Mouse (Mus musculus) embryonic facial prominence, embryonic 14.5 days (tissue): ENCODE measurements around the gene Rrp1b. TPM values are rescaled to one million over a fixed set of nuclear protein-coding genes. Genes with fewer than 3 reads are reported as not detected.
A peak's percentile ranks its signal among the peaks of the same experiment; 100 is the strongest.

Source experiments
- ATAC-seq: fragments of 200-750 bp; cut with Nextera tagmentation; 2 replicates; pipeline ENCODE4 v1.8.0; 2017; ENCODE audit warnings: low read depth, moderate number of reproducible peaks, moderate TSS enrichment
- DNase-seq: peaks from one replicate; pipeline ENCODE4 v3.0.0-alpha.2; 2015; ENCODE audit warnings: low spot score
- H3K27ac ChIP-seq: fragments of 300-500 bp; sonication (generic); replicated peaks from 2 replicates; pipeline ENCODE4 v1.5.1; 2014; ENCODE audit warnings: low read depth, mild to moderate bottlenecking, low read length, moderate library complexity
- H3K27me3 ChIP-seq: fragments of 300-500 bp; sonication (generic); replicated peaks from 2 replicates; pipeline ENCODE4 v1.6.1; 2014; ENCODE audit warnings: low read length; ENCODE audit not compliant: control insufficient read depth, insufficient read depth
- H3K36me3 ChIP-seq: fragments of 300-500 bp; sonication (generic); 2 replicates; pipeline ENCODE4 v1.6.1; 2014; ENCODE audit warnings: low read length, mixed read lengths; ENCODE audit not compliant: control insufficient read depth, insufficient read depth
- H3K4me1 ChIP-seq: fragments of 300-500 bp; sonication (generic); 2 replicates; pipeline ENCODE4 v1.6.1; 2014; ENCODE audit warnings: antibody characterized with exemption, low read length; ENCODE audit not compliant: control insufficient read depth, insufficient read depth
- H3K4me2 ChIP-seq: fragments of 300-500 bp; sonication (generic); 2 replicates; pipeline ENCODE4 v1.6.1; 2014; ENCODE audit warnings: low read depth, mild to moderate bottlenecking, low read length, moderate library complexity, mixed read lengths
- H3K4me3 ChIP-seq: fragments of 300-500 bp; sonication (generic); 2 replicates; pipeline ENCODE4 v1.5.1; 2014; ENCODE audit warnings: low read depth, mild to moderate bottlenecking, low read length
- H3K9ac ChIP-seq: fragments of 300-500 bp; sonication (generic); 2 replicates; pipeline ENCODE4 v1.6.1; 2014; ENCODE audit warnings: low read depth, mild to moderate bottlenecking, low read length, moderate library complexity, mixed read lengths
- H3K9me3 ChIP-seq: fragments of 300-500 bp; sonication (generic); 2 replicates; pipeline ENCODE4 v1.6.1; 2016; ENCODE audit warnings: low read length; ENCODE audit not compliant: control insufficient read depth
- WGBS: fragments of 180-500 bp; shearing (Covaris S2); extraction: QIAGEN DNeasy Blood & Tissue Kit; methylation state at CpG from one replicate; pipeline ENCODE4 v1.1.7; 2014; 5-methylcytosine and 5-hydroxymethylcytosine counted together
- polyA plus RNA-seq: library from polyadenylated mRNA; unstranded; fragments of >200 nt; fragmentation: Nextera tagmentation; extraction: Ambion mirVana; gene quantifications from 2 replicates; pipeline ENCODE4 v1.2.1, GENCODE M21; 2014

The Rrp1b gene
- polyA plus RNA-seq, 1 experiment from 2014 or later: 41.9 TPM

DNA sequence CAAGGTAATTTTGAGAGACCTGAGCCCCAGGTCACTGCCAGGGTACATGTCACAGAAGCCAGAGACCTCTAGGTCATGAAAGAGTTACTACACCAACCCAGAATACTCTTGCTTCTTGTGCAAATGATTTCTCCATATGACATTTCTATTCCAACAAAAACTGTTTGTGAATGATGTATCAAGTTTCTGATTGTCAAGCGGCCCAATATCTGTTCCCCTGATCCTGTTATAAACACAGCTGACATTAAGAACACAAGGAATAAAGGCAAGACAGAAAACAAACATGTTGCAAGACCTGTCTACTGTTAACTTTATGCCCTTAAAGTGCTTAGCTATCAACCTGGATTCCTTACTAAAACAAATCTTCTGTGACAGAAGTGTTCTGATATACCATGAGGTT is 37.5 kb upstream of the Rrp1b start:
- H3K9me3 ChIP-seq: 0 out of 2 replicates have a peak, but pooled peaks cover 6% of the 10 kb centered on the region
- no peak overlapping the region for H3K27ac ChIP-seq
- no peaks in the 10 kb centered on the region for H3K4me1 ChIP-seq
- no peak for ATAC-seq
- H3K27me3 ChIP-seq: no peaks in the 10 kb centered on the region
- no peak overlapping the region for H3K4me2 ChIP-seq
- H3K4me3 ChIP-seq: no peak overlapping the region
- no peak for DNase-seq
- H3K36me3 ChIP-seq: no peaks in the 10 kb centered on the region
- H3K9ac ChIP-seq: no peak overlapping the region
- WGBS: 48% methylated on average over 1 of the region's 1 CpGs

DNA sequence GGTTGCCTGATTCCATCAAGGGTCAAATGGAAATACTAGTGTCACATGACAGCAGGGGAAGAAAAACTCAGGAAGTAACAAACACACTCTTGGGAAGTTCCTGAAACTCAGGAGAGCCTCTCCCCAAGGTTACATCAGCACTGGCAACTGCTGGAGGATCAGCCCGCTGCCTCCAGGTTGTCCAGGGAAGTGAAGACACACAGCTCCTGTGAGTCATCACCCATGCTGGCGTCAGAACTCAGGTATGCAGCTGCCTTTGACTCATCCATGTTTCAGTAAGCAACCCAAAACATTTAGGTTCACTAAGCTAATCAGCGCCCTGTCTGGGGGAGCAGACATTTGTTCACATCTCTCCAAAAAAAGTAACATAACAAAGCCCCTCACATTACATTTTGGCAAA is 32.6 kb upstream of the Rrp1b start:
- Histone ChIP-seq H3K9me3 (no peaks in the 10 kb centered on the region), H3K27ac (no peak overlapping the region), H3K9ac (no peak overlapping the region), H3K4me1 (no peaks in the 10 kb centered on the region), H3K4me3 (no peak overlapping the region), H3K36me3 (no peaks in the 10 kb centered on the region), H3K27me3 (no peaks in the 10 kb centered on the region), H3K4me2 (no peak overlapping the region)
- no peak for ATAC-seq
- DNase-seq: no peak
- 87% methylated on average over 3 of the region's 3 CpGs for WGBS

DNA sequence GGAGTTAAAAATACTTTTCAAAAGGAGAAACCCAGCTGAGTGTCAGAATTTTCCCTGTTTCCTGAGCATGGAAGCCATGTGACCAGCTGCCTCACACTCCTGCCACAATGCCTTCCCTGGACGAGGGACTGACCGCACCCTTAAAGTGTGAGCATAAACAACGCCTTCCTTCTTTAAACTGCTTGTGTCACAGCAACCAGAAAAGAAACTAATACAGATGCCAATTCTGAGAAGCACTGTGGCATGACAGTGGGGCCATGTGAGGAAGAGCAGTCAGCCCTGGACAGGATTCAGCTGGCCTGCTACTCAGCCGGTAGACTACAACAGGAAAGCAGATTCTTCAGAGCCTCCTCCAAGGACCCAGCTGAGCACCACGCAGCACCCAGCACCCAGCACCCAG is 29.1 kb upstream of the Rrp1b start:
- Histone ChIP-seq H3K9me3 (no peaks in the 10 kb centered on the region), H3K27me3 (no peaks in the 10 kb centered on the region), H3K27ac (no peak overlapping the region), H3K4me1 (no peaks in the 10 kb centered on the region), H3K36me3 (no peaks in the 10 kb centered on the region), H3K9ac (no peak overlapping the region), H3K4me2 (no peak overlapping the region), H3K4me3 (no peak overlapping the region)
- no peak for DNase-seq
- WGBS: 74% methylated on average over 5 of the region's 5 CpGs
- ATAC-seq: no peak

DNA sequence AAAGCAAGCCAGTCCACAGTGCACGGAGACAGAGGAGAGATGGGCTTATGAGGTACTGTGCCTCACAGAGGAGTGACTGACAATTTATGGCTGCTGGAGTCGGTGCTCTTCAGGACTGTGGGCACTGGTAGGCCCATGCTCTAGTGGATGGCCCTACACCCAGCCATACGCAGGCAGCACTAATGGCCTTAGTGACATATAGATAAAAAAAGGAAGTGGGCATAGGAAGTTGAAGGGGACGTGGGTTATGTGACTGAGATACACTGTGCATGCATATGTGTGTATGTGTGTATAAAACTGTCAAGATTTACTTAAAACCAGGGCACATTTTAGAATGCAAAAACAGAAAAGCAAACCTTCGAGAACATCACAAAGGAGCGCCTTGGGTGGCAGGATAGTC is 24.2 kb upstream of the Rrp1b start:
- Histone ChIP-seq H3K9me3 (no peaks in the 10 kb centered on the region), H3K4me1 (0 out of 2 replicates have a peak, but pooled peaks cover 3% of the 10 kb centered on the region), H3K36me3 (no peaks in the 10 kb centered on the region), H3K9ac (no peak overlapping the region), H3K4me2 (no peak overlapping the region), H3K27ac (no peak overlapping the region), H3K27me3 (no peaks in the 10 kb centered on the region), H3K4me3 (no peak overlapping the region)
- DNase-seq: no peak
- ATAC-seq: no peak
- WGBS: 81% methylated on average over 6 of the region's 6 CpGs

DNA sequence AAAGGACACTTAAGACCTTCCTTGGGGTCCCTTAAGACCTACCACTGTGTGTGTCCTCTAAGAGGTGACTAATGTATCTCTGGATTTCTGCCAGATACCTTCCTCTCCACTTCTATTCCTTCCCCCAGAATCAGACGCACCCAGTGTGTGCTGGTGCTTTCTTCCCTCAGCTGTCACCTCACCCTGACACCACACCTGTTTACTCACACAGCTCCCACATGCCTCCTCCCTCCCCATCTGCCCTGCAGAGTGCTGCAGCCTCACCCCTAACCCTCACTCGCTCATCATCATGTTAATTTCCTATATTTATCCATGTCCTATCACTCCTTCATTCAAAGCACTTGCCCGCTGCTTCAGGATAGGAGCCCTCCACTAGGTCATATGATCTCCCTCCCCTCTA is 23.6 kb upstream of the Rrp1b start:
- Histone ChIP-seq H3K36me3 (no peaks in the 10 kb centered on the region), H3K9ac (no peak overlapping the region), H3K4me1 (0 out of 2 replicates have a peak, but pooled peaks cover 3% of the 10 kb centered on the region), H3K9me3 (no peaks in the 10 kb centered on the region), H3K27ac (no peak overlapping the region), H3K27me3 (no peaks in the 10 kb centered on the region), H3K4me2 (no peak overlapping the region), H3K4me3 (no peak overlapping the region)
- DNase-seq (peak; percentile 29), ATAC-seq (no peak)
- WGBS: 43% methylated on average over 3 of the region's 3 CpGs

DNA sequence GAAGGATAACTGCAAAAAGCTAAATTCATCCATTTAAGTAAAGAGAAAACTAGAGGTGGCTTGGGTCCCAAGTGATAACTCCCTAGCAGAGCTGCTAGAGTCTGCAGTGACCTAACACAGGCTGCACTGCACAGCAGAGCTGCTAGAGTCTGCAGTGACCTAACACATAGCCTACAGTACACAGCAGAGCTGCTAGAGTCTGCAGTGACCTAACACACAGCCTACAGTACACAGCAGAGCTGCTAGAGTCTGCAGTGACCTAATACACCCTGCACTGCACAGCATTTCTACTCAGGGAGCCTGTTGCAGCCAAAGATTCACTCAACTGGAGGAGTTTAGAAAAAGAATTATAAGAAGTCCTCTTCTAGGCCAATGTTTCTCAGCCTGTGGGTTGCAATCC is 22.2 kb upstream of the Rrp1b start:
- Histone ChIP-seq H3K4me3 (no peak overlapping the region), H3K4me2 (no peak overlapping the region), H3K27me3 (no peaks in the 10 kb centered on the region), H3K9ac (no peak overlapping the region), H3K4me1 (0 out of 2 replicates have a peak, but pooled peaks cover 3% of the 10 kb centered on the region), H3K9me3 (no peaks in the 10 kb centered on the region), H3K36me3 (no peaks in the 10 kb centered on the region), H3K27ac (no peak overlapping the region)
- ATAC-seq (no peak), DNase-seq (no peak)

DNA sequence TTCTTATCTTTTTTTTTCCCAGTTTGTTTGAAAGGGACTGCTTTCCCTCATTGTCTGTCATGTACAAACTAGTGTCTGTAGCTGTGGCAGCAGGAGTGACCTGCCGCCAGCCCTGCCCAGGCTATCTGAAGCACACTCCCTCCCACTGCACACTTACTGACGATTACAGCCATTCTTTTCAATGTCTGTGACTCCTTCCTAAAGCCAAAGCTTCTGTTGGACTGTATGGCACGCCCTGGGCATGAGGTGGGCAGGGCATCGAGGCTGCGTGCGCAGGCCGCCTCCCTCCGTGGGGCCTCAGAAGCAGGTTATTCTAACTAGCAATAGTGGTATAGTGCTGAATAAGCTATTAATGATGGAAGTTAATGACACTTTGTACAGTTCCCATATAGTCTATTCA is 19.4 kb upstream of the Rrp1b start:
- H3K4me1 ChIP-seq: 0 out of 2 replicates have a peak, but pooled peaks cover 3% of the 10 kb centered on the region
- no peak overlapping the region for H3K4me2 ChIP-seq
- no peak for ATAC-seq
- H3K4me3 ChIP-seq: no peak overlapping the region
- no peaks in the 10 kb centered on the region for H3K36me3 ChIP-seq
- WGBS: 93% methylated on average over 8 of the region's 8 CpGs
- H3K9me3 ChIP-seq: no peaks in the 10 kb centered on the region
- H3K27ac ChIP-seq: no peak overlapping the region
- no peak overlapping the region for H3K9ac ChIP-seq
- no peak for DNase-seq
- no peaks in the 10 kb centered on the region for H3K27me3 ChIP-seq

DNA sequence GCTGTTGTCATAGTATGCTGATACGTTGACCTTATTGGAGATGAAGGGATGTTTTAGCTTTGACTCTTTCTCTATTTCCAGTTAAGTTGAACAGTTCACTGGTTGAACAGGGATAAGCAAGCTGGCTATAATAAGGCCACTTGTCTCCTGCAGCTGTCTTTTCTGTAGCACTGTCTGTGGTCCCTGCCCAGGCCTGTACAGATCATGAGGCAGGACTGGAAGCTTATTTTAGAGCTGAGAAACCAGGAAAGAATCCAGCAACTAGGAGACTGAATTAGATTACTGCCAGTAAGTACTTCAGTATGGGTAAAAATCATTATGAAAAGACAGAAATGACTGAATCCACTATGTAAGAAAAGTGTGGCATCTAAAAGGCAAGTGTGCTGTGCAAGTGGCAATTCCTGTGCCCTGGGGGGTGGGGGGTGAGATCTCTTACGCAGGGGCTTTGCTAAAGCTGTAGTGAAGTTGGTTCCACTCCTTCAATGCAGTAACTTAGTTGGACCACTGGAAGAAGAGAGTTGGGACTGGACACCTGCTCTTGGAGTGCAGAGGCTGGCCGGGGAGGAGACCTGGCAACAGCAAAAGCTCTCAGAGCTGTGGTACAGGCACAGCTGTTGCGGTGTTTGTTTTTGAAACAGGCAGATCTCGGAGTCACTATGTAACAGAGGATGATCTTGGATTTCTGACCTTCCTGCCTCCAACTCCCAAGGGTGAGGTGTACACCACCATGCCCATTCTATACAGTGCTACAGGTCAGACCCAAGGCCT is 17.6 kb upstream of the Rrp1b start:
- no peak overlapping the region for H3K4me3 ChIP-seq
- no peaks in the 10 kb centered on the region for H3K27me3 ChIP-seq
- H3K4me2 ChIP-seq: no peak overlapping the region
- no peak overlapping the region for H3K9ac ChIP-seq
- 74% methylated on average over 5 of the region's 5 CpGs for WGBS
- H3K9me3 ChIP-seq: no peaks in the 10 kb centered on the region
- no peaks in the 10 kb centered on the region for H3K36me3 ChIP-seq
- no peaks in the 10 kb centered on the region for H3K4me1 ChIP-seq
- ATAC-seq (peak; percentile 44), DNase-seq (peak; percentile 72)
- no peak overlapping the region for H3K27ac ChIP-seq

DNA sequence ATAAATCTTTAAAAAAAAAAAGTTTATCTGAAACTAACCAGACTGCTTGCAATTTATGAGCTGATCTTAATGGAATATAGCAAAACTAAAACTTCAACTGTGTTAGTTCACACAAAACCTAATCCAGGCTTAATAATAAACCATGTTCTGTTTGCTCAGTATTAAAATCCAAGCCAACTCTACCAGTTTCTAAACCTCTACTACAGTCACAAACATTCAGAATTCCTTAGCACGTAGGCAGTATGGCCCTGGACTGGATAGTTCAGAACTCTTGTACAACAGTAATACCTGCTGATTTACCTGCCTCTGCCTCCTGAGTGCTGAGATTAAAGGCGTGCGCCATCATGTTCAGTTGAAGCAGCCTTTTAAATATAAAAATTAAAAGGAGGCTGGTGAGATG is 13.9 kb upstream of the Rrp1b start:
- H3K27me3 ChIP-seq: no peaks in the 10 kb centered on the region
- H3K9ac ChIP-seq: no peak overlapping the region
- no peaks in the 10 kb centered on the region for H3K4me1 ChIP-seq
- H3K9me3 ChIP-seq: no peaks in the 10 kb centered on the region
- WGBS: 91% methylated on average over 3 of the region's 3 CpGs
- no peak overlapping the region for H3K4me3 ChIP-seq
- H3K27ac ChIP-seq: no peak overlapping the region
- no peaks in the 10 kb centered on the region for H3K36me3 ChIP-seq
- H3K4me2 ChIP-seq: no peak overlapping the region
- ATAC-seq: no peak
- DNase-seq: no peak
